In the genomic region with DNA sequence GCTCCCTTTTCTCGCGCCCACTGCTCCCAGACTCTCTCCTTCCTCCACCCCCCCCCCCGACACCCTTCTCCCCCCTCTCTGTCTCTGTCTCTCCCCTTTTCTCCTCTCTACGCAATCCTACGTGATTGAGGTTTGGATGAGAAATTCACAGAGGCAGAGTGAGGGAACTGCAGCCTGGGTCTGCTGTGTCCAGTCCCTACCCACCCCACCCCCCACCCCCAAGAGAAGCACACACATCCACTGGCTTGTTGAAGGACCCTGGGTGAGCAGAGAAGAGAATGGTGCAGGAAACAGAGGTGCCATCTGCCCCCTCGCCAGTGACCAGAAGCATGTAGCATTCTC, we compare ENCODE assay signal across 8 mouse cellular contexts.
A peak's percentile ranks its signal among the peaks of the same experiment; 100 is the strongest.
DNase-seq lines count a peak whose midpoint lies in the region; ATAC-seq and TF ChIP-seq lines count a peak whose summit lies in the region.

No protein-coding gene starts in this region.

- H3K9me3 ChIP-seq in midbrain, embryonic 10.5 days (replicated peaks), result no peaks in the 10 kb centered on the region

- H3K4me1 ChIP-seq in midbrain, embryonic 10.5 days, result peaks cover 28% of the 10 kb centered on the region

- no peaks in the 10 kb centered on the region for H3K36me3 ChIP-seq in midbrain, embryonic 10.5 days

- H3K27ac ChIP-seq in gastrocnemius, adult 2 months, result no peak overlapping the region
- peak overlapping the region; percentile 83 for H3K27ac ChIP-seq in midbrain, embryonic 10.5 days (replicated peaks)

- ATAC-seq in erythroid progenitor cell, adult 5-6 weeks (replicated peaks; ENCODE audit: low FRiP score, poor library complexity, severe bottlenecking), result no peak

- WGBS in midbrain, embryonic 10.5 days, result 4% methylated on average over 4 of the region's 6 CpGs

- peak overlapping the region; percentile 71 for H3K4me3 ChIP-seq in gastrocnemius, adult 2 months
- peak overlapping the region; percentile 78 for H3K4me3 ChIP-seq in midbrain, embryonic 10.5 days

- no peak for DNase-seq in gastrocnemius, adult 2 months
- DNase-seq in gastrocnemius, postnatal 4 days (ENCODE audit: low spot score in 2 of 2), result no peak
- DNase-seq in ES-CJ7 (ENCODE audit: low read depth, low spot score), result peak; percentile 9
- peak; percentile 9 for DNase-seq in forelimb bud, embryonic 11.5 days (ENCODE audit: low read depth, low spot score)
- no peak for DNase-seq in midbrain, embryonic 10.5 days (ENCODE audit: low spot score)
- no peak for DNase-seq in right cerebral cortex, adult 18-20 months
- DNase-seq in adrenal gland, adult (ENCODE audit: inconsistent age in 2 of 2, low spot score in 1 of 2), result no peak

- no peak for TF ChIP-seq CTCF in gastrocnemius, adult 2 months (IDR thresholded peaks at IDR 0.05)

- intact Hi-C loops in gastrocnemius, adult 2 months (cut with DNase I), result no loop called here

- H3K27me3 ChIP-seq in midbrain, embryonic 10.5 days (ENCODE audit: low read depth, poor library complexity, severe bottlenecking), result peaks cover 66% of the 10 kb centered on the region

Comparison
In these comparisons a context has a peak if more than half of its experiments do, and no peak if none do; other contexts are left out.
1. DNase-seq: peak in ES-CJ7 (single experiment) and forelimb bud, embryonic 11.5 days (single experiment); none in gastrocnemius, adult 2 months (single experiment), gastrocnemius, postnatal 4 days (0 of 2), midbrain, embryonic 10.5 days (single experiment), right cerebral cortex, adult 18-20 months (single experiment) and adrenal gland, adult (0 of 2).